Mouse (Mus musculus) neural tube, embryonic 13.5 days (tissue): ENCODE data around the gene Exosc8. TPM values are rescaled to one million over a fixed set of nuclear protein-coding genes. Genes with fewer than 3 reads are reported as not detected.
"Not testable (repeated sequence)": the region's sequence is repeated elsewhere in the genome, so short reads cannot be mapped to it uniquely, and the experiment has no call there.

ENCODE experiments used
- ATAC-seq: fragments of 200-750 bp; cut with Nextera tagmentation; 2 replicates; pipeline ENCODE4 v1.8.0; 2017; ENCODE audit warnings: low read depth, mild to moderate bottlenecking, moderate TSS enrichment, moderate library complexity
- H3K27ac ChIP-seq: fragments of 300-500 bp; sonication (generic); replicated peaks from 2 replicates; pipeline ENCODE4 v1.5.1; 2015; ENCODE audit warnings: moderate library complexity, mild to moderate bottlenecking, inconsistent platforms
- H3K27me3 ChIP-seq: fragments of 300-500 bp; sonication (generic); 2 replicates; pipeline ENCODE4 v1.6.1; 2015; ENCODE audit warnings: mild to moderate bottlenecking, inconsistent platforms
- H3K36me3 ChIP-seq: fragments of 300-500 bp; sonication (generic); 2 replicates; pipeline ENCODE4 v1.6.1; 2015; ENCODE audit warnings: mild to moderate bottlenecking, inconsistent platforms
- H3K4me1 ChIP-seq: fragments of 300-500 bp; sonication (generic); replicated peaks from 2 replicates; pipeline ENCODE4 v1.6.1; 2015; ENCODE audit warnings: inconsistent platforms
- H3K4me2 ChIP-seq: fragments of 300-500 bp; sonication (generic); 2 replicates; pipeline ENCODE4 v1.6.1; 2015; ENCODE audit warnings: inconsistent platforms, mild to moderate bottlenecking, moderate library complexity
- H3K4me3 ChIP-seq: fragments of 300-500 bp; sonication (generic); 2 replicates; pipeline ENCODE4 v1.5.1; 2015; ENCODE audit warnings: mild to moderate bottlenecking, inconsistent platforms
- H3K9ac ChIP-seq: fragments of 300-500 bp; sonication (generic); 2 replicates; pipeline ENCODE4 v1.6.1; 2015; ENCODE audit warnings: moderate library complexity, mild to moderate bottlenecking, inconsistent platforms
- H3K9me3 ChIP-seq: fragments of 300-500 bp; sonication (generic); 2 replicates; pipeline ENCODE4 v1.6.1; 2016; ENCODE audit warnings: inconsistent platforms
- WGBS: fragments of 180-500 bp; shearing (Covaris S2); methylation state at CpG from one replicate; pipeline ENCODE4 v1.1.7; 2015; 5-methylcytosine and 5-hydroxymethylcytosine counted together
- polyA plus RNA-seq: library from polyadenylated mRNA; unstranded; fragments of >200 nt; fragmentation: Nextera tagmentation; extraction: Ambion mirVana; gene quantifications from 2 replicates; pipeline ENCODE4 v1.2.1, GENCODE M21; 2015

The Exosc8 gene
- 58.9 and 69.9 TPM in 2 replicates for polyA plus RNA-seq

GRCm38 (mm10) chr3:54735247-54736046, at the start of gene Exosc8, which contains the start of gene Alg5:
Gene Exosc8, minus strand, starts transcription at chr3:54735393.
Gene Alg5, plus strand, starts transcription at chr3:54735539.
- peak within 1 kb of the TSS; percentile 99 for H3K27ac ChIP-seq
- peak within 1 kb of the TSS; percentile 89 for H3K4me2 ChIP-seq
- under 1% methylated on average over 61 of the region's 65 CpGs for WGBS
- H3K9ac ChIP-seq, result peak within 1 kb of the TSS; percentile 97
- H3K4me3 ChIP-seq, result peak within 1 kb of the TSS; percentile 82
- peaks cover 34% of the 10 kb centered on the region for H3K36me3 ChIP-seq
- no peaks in the 10 kb centered on the region for H3K27me3 ChIP-seq
- no peaks in the 10 kb centered on the region for H3K9me3 ChIP-seq
- peak; percentile 95 for ATAC-seq
- H3K4me1 ChIP-seq, result peaks cover 20% of the 10 kb centered on the region

- Histone ChIP-seq H3K36me3 (no peaks in the 10 kb centered on the region), H3K27ac (no peak overlapping the region), H3K4me1 (0 out of 2 replicates have a peak, but pooled peaks cover 3% of the 10 kb centered on the region), H3K4me2 (no peak overlapping the region), H3K27me3 (no peaks in the 10 kb centered on the region), H3K4me3 (no peak overlapping the region), H3K9ac (no peak overlapping the region), H3K9me3 (peaks cover 7% of the 10 kb centered on the region)
- ATAC-seq, result no peak
- 75% methylated on average over 7 of the region's 7 CpGs for WGBS
Observed at GRCm38 (mm10) chr3:54775989-54776631, 40.9 kb upstream of the Exosc8 start.

DNA sequence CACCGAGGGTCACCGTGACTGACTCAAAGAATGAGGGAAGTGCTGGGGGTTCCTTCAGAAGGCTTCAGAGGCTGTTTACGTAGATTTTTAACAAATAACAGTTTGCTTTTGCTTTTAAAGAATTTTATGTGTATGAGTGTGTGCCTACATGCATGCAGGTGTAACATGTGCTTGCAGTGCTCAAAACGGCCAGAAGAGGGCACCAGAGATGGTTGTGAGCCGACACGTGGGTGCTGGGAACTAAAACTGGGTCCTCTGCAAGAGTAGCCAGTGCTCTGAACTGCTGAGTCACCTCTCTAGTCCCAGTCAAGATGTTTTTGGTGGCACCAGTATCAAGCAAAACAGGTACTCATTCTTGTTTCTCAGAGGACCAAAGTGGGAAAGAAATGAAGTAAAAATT, 38.4 kb upstream of the Exosc8 start:
- no peak overlapping the region for H3K9ac ChIP-seq
- H3K9me3 ChIP-seq, result peaks cover 5% of the 10 kb centered on the region
- no peak overlapping the region for H3K27ac ChIP-seq
- H3K36me3 ChIP-seq, result no peaks in the 10 kb centered on the region
- H3K4me1 ChIP-seq, result 0 out of 2 replicates have a peak, but pooled peaks cover 3% of the 10 kb centered on the region
- 83% methylated on average over 6 of the region's 6 CpGs for WGBS
- H3K27me3 ChIP-seq, result no peaks in the 10 kb centered on the region
- H3K4me3 ChIP-seq, result no peak overlapping the region
- no peak overlapping the region for H3K4me2 ChIP-seq
- ATAC-seq, result no peak

- H3K27me3 ChIP-seq, result no peaks in the 10 kb centered on the region
- WGBS, result 78% methylated on average over 17 of the region's 17 CpGs
- ATAC-seq, result no peak
- no peaks in the 10 kb centered on the region for H3K4me1 ChIP-seq
- peaks cover 5% of the 10 kb centered on the region for H3K9me3 ChIP-seq
- H3K9ac ChIP-seq, result no peak overlapping the region
- H3K27ac ChIP-seq, result no peak overlapping the region
- no peaks in the 10 kb centered on the region for H3K36me3 ChIP-seq
- no peak overlapping the region for H3K4me3 ChIP-seq
- no peak overlapping the region for H3K4me2 ChIP-seq
Observed at GRCm38 (mm10) chr3:54769349-54770275, 34.4 kb upstream of the Exosc8 start.

- Histone ChIP-seq H3K27ac (no peak overlapping the region), H3K9ac (no peak overlapping the region), H3K36me3 (no peaks in the 10 kb centered on the region), H3K4me3 (no peak overlapping the region), H3K27me3 (no peaks in the 10 kb centered on the region), H3K4me2 (no peak overlapping the region), H3K4me1 (no peaks in the 10 kb centered on the region), H3K9me3 (peaks cover 2% of the 10 kb centered on the region)
- ATAC-seq, result no peak
- 91% methylated on average over 8 of the region's 8 CpGs for WGBS
Observed at GRCm38 (mm10) chr3:54768592-54768991, 33.4 kb upstream of the Exosc8 start.

DNA sequence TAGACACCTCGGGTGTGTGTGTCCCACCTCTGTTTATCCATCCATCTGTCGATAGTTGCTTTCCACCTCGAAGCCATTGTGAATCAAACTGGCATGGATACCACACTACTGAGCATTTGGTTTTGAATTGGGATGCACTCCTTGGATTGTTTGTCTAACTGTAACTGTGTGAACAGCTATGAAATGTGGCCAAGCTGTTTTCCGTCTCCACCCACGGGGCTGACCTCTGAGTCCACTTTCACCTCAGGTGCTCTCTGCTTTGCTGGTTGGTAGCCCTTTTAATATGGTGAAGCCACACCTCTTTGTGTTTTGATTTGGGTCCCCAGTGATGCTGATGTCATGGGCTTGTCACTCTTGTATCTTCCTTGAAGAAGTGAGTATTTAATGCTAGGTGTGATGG, 31.6 kb upstream of the Exosc8 start:
- 88% methylated on average over 5 of the region's 5 CpGs for WGBS
- H3K27ac ChIP-seq, result no peak overlapping the region
- no peak overlapping the region for H3K9ac ChIP-seq
- H3K27me3 ChIP-seq, result no peaks in the 10 kb centered on the region
- H3K36me3 ChIP-seq, result no peaks in the 10 kb centered on the region
- H3K4me3 ChIP-seq, result no peak overlapping the region
- H3K9me3 ChIP-seq, result no peaks in the 10 kb centered on the region
- no peaks in the 10 kb centered on the region for H3K4me1 ChIP-seq
- no peak for ATAC-seq
- H3K4me2 ChIP-seq, result no peak overlapping the region

- Histone ChIP-seq H3K27me3 (no peaks in the 10 kb centered on the region), H3K4me2 (no peak overlapping the region), H3K4me3 (no peak overlapping the region), H3K9me3 (no peaks in the 10 kb centered on the region), H3K27ac (no peak overlapping the region), H3K4me1 (0 out of 2 replicates have a peak, but pooled peaks cover under 1% of the 10 kb centered on the region), H3K9ac (no peak overlapping the region), H3K36me3 (no peaks in the 10 kb centered on the region)
- ATAC-seq, result no peak
- WGBS, result 82% methylated on average over 14 of the region's 14 CpGs
Observed at GRCm38 (mm10) chr3:54766034-54766433, 30.8 kb upstream of the Exosc8 start.

GRCm38 (mm10) chr3:54765521-54765920, 30.3 kb upstream of the Exosc8 start:
- not testable (repeated sequence) for H3K4me2 ChIP-seq, H3K9ac ChIP-seq, H3K27me3 ChIP-seq, H3K4me1 ChIP-seq, H3K4me3 ChIP-seq, ATAC-seq, H3K9me3 ChIP-seq, H3K27ac ChIP-seq, H3K36me3 ChIP-seq
- 82% methylated on average over 6 of the region's 6 CpGs for WGBS

DNA sequence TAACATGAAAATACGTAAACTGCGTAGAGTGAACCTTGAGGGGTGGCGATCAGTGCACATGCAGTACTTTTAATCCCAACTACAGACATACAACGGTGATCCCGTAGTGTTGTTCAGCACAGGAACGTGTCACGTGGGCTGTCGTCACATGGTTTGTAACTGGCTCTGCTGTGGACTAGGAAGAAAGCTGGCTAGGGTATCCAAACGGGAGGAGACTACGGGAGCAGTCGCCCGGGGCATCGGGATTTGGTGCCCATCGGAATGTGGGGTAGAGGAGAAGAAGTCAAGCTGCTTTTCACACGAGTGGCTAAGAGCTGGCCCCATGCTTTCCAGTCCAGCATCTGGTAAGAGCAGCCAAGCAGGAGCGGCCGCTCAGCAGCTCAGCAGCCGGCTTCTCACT, 29.2 kb upstream of the Exosc8 start:
- ATAC-seq, result peak; percentile 51; the same call in 1 of the 2 replicates
- WGBS, result 67% methylated on average over 18 of the region's 18 CpGs
- H3K4me3 ChIP-seq, result no peak overlapping the region

DNA sequence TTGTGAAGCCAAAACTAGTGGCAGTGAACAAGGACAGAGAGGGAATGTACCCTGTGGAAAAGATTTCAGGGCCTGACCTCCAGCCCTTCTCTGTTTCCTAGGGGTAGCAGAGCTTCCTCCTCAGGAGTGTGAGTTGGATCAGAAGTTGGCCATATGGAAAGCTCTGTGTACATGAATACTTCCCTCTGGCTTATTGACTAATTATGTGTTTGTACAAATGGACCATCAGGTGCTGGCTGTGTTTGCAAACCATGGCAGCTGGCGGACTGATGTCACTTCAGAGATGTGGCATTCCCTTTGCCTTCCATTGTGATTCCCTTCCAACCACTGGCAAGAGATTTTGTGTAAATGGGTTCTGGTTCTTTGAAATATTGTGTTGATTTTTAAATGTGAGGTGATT, 26.1 kb upstream of the Exosc8 start:
- no peak overlapping the region for H3K4me3 ChIP-seq
- no peak overlapping the region for H3K4me2 ChIP-seq
- no peaks in the 10 kb centered on the region for H3K36me3 ChIP-seq
- peaks cover 10% of the 10 kb centered on the region for H3K4me1 ChIP-seq
- peaks cover 6% of the 10 kb centered on the region for H3K27me3 ChIP-seq
- no peaks in the 10 kb centered on the region for H3K9me3 ChIP-seq
- H3K27ac ChIP-seq, result no peak overlapping the region
- no peak for ATAC-seq
- 74% methylated on average over 1 of the region's 1 CpGs for WGBS
- no peak overlapping the region for H3K9ac ChIP-seq

More for the DNA sequence above, 29.2 kb upstream of the Exosc8 start:
- 0 out of 2 replicates have a peak, but pooled peaks cover 3% of the 10 kb centered on the region for H3K4me1 ChIP-seq
- H3K27me3 ChIP-seq, result no peaks in the 10 kb centered on the region
- no peaks in the 10 kb centered on the region for H3K36me3 ChIP-seq
- 0 out of 2 replicates have a peak overlapping the region, but pooled peaks have one; percentile 20 for H3K4me2 ChIP-seq
- H3K9me3 ChIP-seq, result no peaks in the 10 kb centered on the region
- no peak overlapping the region for H3K27ac ChIP-seq
- H3K9ac ChIP-seq, result no peak overlapping the region

DNA sequence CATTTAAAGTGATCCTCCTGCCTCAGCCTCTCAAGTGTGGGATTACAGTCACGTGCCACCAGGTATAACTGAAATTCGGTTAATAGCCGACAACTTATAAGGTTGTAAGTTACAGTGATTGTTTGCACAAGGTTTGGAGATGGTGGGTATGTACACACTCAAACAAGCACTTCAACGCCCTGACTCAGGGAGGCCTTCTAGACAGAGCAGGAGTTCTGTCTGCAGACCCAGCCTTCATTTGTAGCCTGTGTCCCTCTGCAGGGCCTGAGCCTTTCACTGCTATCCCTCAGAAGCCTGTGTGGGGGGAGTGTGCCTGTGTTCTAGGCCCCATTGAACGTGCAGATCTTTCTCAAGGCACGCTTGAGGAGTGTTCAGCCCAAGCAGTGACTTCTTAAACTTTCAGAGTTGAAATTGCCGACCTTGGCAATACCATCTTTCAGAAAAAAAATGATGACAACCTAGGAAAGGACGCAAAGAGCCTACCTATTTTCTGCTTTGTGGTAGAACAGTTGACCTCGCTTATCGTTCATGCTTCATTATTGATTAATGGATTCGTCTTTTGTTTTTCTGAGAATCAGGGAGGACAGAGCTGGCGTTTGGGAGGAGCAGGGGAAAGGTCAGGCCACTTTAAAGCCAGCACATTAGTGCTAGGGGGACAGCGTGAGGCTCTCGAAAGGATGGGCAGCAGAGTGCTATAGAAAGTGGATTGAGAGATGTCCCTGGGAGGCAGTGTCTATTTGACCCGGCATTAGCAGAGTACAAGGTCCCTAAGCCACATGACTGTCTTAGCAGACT, 25.3 kb upstream of the Exosc8 start:
- Histone ChIP-seq H3K27me3 (peaks cover 6% of the 10 kb centered on the region), H3K36me3 (no peaks in the 10 kb centered on the region), H3K27ac (no peak overlapping the region), H3K4me2 (no peak overlapping the region), H3K4me1 (peaks cover 18% of the 10 kb centered on the region), H3K9me3 (no peaks in the 10 kb centered on the region), H3K9ac (no peak overlapping the region), H3K4me3 (no peak overlapping the region)
- no peak for ATAC-seq
- 54% methylated on average over 15 of the region's 15 CpGs for WGBS
